Mouse (Mus musculus): ENCODE data around the gene Rapsn.

DNA sequence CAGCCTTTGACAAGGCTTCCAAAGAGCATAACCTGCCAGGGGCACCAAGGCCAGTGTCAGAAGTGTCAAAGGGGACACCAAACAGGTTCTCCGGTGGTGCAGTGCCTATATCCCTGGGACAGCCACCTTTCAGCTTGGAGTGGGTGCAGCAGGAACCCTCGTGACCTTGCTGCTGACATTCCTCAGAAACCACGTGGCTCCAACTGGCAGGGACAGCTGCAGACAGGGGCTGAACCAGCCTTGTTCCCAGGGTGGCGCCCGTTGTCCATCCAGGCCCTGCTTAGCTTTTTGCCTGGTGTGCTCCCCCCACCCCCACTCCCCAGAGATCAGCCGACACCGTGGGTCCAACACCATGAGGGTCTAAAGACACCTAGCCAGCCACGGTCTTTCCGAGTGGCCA, at the start of gene Rapsn:
- TF ChIP-seq EP300 (optimal IDR thresholded peaks at IDR 0.05) (no peak), CTCF (IDR thresholded peaks at IDR 0.05; ENCODE audit: low read depth) (no peak)
